Mouse (Mus musculus): Measurements from ENCODE around the gene Zyx.

GRCm38 (mm10) chr6:42353180-42353579 is 3.8 kb downstream of the Zyx start:
- no peak for TF ChIP-seq CHD2 (IDR thresholded peaks at IDR 0.05; ENCODE audit: low read depth, low read length)
- TF ChIP-seq ZNF384 (IDR thresholded peaks at IDR 0.05; ENCODE audit: low read depth, low read length) = no peak
- TF ChIP-seq HCFC1 (IDR thresholded peaks at IDR 0.05; ENCODE audit: borderline replicate concordance, insufficient read depth, low read length) = no peak
- TF ChIP-seq MAFK (IDR thresholded peaks at IDR 0.05; ENCODE audit: insufficient read depth, low read depth, low read length) = no peak
- no peak for TF ChIP-seq ZC3H11A (IDR thresholded peaks at IDR 0.05; ENCODE audit: borderline replicate concordance, low read depth, low read length)
